Mouse (Mus musculus): ENCODE results near the gene Uhrf1bp1l. TPM values are rescaled to one million over a fixed set of nuclear protein-coding genes. Genes with fewer than 3 reads are reported as not detected.

The Uhrf1bp1l gene
- polyA plus RNA-seq, 1 experiment = 43.5 TPM

DNA sequence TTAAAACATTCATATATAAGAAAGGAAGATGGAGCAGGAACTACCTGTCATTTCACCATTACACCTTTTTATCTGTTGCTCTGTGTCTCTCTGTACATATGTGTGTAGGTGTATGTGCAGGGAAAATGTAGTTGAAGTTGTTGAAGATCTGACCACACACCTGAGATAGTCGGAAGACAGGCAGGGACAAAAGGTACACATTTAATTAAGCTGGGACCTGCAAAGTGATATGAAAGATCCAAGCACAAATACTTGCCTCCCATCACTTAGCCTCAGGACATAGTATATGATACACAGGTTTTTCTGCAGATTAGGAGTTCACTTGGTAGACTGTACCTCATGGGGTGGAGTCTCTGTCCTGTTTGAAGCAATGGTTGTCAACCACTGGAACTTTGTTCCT, 3.1 kb downstream of the Uhrf1bp1l start:
- Histone ChIP-seq H3K27me3 (ENCODE audit: control insufficient read depth, insufficient read depth, low read length, poor library complexity, severe bottlenecking) (no peaks in the 10 kb centered on the region), H3K27ac (ENCODE audit: insufficient read depth, low read length) (no peak overlapping the region), H3K36me3 (ENCODE audit: control insufficient read depth, insufficient read depth, low read length, poor library complexity, severe bottlenecking) (no peaks in the 10 kb centered on the region), H3K9me3 (replicated peaks; ENCODE audit: control insufficient read depth, insufficient read depth, low read length, poor library complexity, severe bottlenecking) (no peaks in the 10 kb centered on the region), H3K9ac (ENCODE audit: low read depth, poor library complexity, severe bottlenecking) (no peak overlapping the region), H3K4me3 (ENCODE audit: low read depth, low read length) (no peak overlapping the region), H3K4me1 (ENCODE audit: control insufficient read depth, insufficient read depth, low read length) (no peaks in the 10 kb centered on the region)
- TF ChIP-seq POLR2A (IDR thresholded peaks at IDR 0.05; ENCODE audit: insufficient read depth, low read length) (no peak), EP300 (IDR thresholded peaks at IDR 0.05; ENCODE audit: insufficient read depth, low read depth, low read length) (no peak), CTCF (IDR thresholded peaks at IDR 0.05; ENCODE audit: low read depth, low read length) (no peak)

DNA sequence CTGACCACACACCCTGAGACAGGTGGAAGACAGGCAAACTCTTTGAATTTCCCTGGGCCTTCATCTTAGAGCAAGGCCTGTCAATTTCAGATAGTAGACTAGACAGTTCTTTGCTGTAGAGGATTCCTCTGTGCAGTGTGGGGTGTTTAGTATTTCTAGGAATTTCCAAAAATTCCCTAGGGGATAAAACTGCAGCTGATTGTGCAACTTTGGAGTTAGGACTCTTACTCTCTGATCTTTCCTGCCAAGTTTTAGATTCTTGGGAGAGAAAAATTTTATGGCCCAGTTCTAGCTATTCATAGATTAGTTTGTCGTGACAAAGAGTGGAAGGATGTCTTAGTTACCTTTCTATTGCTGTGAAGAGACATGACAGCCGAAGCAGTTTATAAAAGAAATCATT, 3.8 kb downstream of the Uhrf1bp1l start:
- Histone ChIP-seq H3K4me1 (ENCODE audit: control insufficient read depth, insufficient read depth, low read length) (no peaks in the 10 kb centered on the region), H3K9me3 (replicated peaks; ENCODE audit: control insufficient read depth, insufficient read depth, low read length, poor library complexity, severe bottlenecking) (no peaks in the 10 kb centered on the region), H3K36me3 (ENCODE audit: control insufficient read depth, insufficient read depth, low read length, poor library complexity, severe bottlenecking) (no peaks in the 10 kb centered on the region), H3K27ac (ENCODE audit: insufficient read depth, low read length) (no peak overlapping the region), H3K4me3 (ENCODE audit: low read depth, low read length) (no peak overlapping the region), H3K27me3 (ENCODE audit: control insufficient read depth, insufficient read depth, low read length, poor library complexity, severe bottlenecking) (no peaks in the 10 kb centered on the region), H3K9ac (ENCODE audit: low read depth, poor library complexity, severe bottlenecking) (no peak overlapping the region)
- TF ChIP-seq EP300 (IDR thresholded peaks at IDR 0.05; ENCODE audit: insufficient read depth, low read depth, low read length) (no peak), POLR2A (IDR thresholded peaks at IDR 0.05; ENCODE audit: insufficient read depth, low read length) (no peak), CTCF (IDR thresholded peaks at IDR 0.05; ENCODE audit: low read depth, low read length) (no peak)

DNA sequence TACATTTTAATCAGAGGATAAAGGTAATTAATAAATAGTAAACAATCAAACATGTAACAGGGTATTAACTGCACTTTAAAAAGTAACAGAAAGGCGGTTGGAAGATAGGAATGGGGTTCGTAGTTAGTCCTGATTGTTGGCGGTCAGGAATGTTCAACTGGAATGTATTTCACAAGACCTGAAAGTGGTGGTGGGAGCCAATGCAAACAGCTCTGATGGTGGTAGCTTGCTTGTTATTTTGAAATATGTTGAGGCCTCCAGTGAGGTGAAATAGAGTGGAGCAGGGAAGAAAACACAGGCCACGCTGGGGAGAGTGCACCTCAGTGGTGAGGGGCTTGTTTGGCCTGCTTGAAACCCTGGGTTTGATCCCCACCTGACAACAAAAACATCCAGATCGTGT, 6.3 kb downstream of the Uhrf1bp1l start:
- TF ChIP-seq CTCF (IDR thresholded peaks at IDR 0.05; ENCODE audit: low read depth, low read length) (no peak), POLR2A (IDR thresholded peaks at IDR 0.05; ENCODE audit: insufficient read depth, low read length) (no peak), EP300 (IDR thresholded peaks at IDR 0.05; ENCODE audit: insufficient read depth, low read depth, low read length) (no peak)
- no peaks in the 10 kb centered on the region for H3K9me3 ChIP-seq (replicated peaks; ENCODE audit: control insufficient read depth, insufficient read depth, low read length, poor library complexity, severe bottlenecking)
- no peak overlapping the region for H3K9ac ChIP-seq (ENCODE audit: low read depth, poor library complexity, severe bottlenecking)
- H3K36me3 ChIP-seq (ENCODE audit: control insufficient read depth, insufficient read depth, low read length, poor library complexity, severe bottlenecking) = no peaks in the 10 kb centered on the region
- no peaks in the 10 kb centered on the region for H3K4me1 ChIP-seq (ENCODE audit: control insufficient read depth, insufficient read depth, low read length)
- no peaks in the 10 kb centered on the region for H3K27me3 ChIP-seq (ENCODE audit: control insufficient read depth, insufficient read depth, low read length, poor library complexity, severe bottlenecking)
- no peak overlapping the region for H3K27ac ChIP-seq (ENCODE audit: insufficient read depth, low read length)
- H3K4me3 ChIP-seq (ENCODE audit: low read depth, low read length) = no peak overlapping the region

DNA sequence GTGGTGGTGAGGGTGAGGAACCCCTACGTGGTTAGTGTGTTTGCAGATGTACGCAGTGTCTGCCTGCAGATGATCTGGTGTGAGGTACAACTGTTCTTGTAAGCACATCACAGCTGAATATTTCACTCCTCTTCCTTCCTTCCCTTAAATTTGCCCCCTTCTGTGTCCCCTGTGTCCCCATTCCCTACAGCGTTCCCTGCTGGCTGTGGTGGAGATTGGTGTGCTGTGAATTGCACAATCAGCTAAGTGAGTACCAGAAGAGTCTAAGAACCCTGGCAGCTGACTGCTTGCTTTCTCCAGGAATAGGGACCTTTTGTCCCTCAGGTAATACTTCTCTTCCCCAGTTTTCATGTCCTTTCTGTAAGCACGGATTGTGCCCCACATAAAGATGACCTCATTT, 10.4 kb downstream of the Uhrf1bp1l start:
- no peak overlapping the region for H3K9ac ChIP-seq (ENCODE audit: low read depth, poor library complexity, severe bottlenecking)
- H3K4me3 ChIP-seq (ENCODE audit: low read depth, low read length) = no peak overlapping the region
- no peak overlapping the region for H3K27ac ChIP-seq (ENCODE audit: insufficient read depth, low read length)
- no peaks in the 10 kb centered on the region for H3K9me3 ChIP-seq (replicated peaks; ENCODE audit: control insufficient read depth, insufficient read depth, low read length, poor library complexity, severe bottlenecking)
- TF ChIP-seq EP300 (IDR thresholded peaks at IDR 0.05; ENCODE audit: insufficient read depth, low read depth, low read length) (no peak), CTCF (IDR thresholded peaks at IDR 0.05; ENCODE audit: low read depth, low read length) (no peak), POLR2A (IDR thresholded peaks at IDR 0.05; ENCODE audit: insufficient read depth, low read length) (no peak)
- no peaks in the 10 kb centered on the region for H3K4me1 ChIP-seq (ENCODE audit: control insufficient read depth, insufficient read depth, low read length)
- H3K27me3 ChIP-seq (ENCODE audit: control insufficient read depth, insufficient read depth, low read length, poor library complexity, severe bottlenecking) = no peaks in the 10 kb centered on the region
- H3K36me3 ChIP-seq (ENCODE audit: control insufficient read depth, insufficient read depth, low read length, poor library complexity, severe bottlenecking) = no peaks in the 10 kb centered on the region

DNA sequence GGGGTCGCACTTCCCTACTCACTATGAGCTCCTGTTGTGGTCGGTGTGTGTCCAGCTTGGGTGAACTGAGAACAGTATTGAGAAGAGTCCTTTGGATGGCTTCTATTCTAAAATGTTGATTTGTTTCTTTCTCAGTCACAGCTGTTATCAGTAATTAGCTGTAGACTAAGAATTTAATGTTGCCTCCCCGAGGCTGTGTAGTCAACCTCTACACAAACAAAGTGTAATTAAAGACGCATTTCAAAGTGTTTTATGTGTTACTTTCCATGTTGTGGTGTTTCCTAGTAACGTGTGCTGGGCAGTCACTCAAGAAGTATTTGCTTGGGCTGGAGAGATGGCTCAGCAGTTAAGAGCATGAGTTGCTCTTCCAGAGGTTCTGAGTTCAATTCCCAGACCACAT, 16.0 kb downstream of the Uhrf1bp1l start:
- Histone ChIP-seq H3K27ac (ENCODE audit: insufficient read depth, low read length) (no peak overlapping the region), H3K27me3 (ENCODE audit: control insufficient read depth, insufficient read depth, low read length, poor library complexity, severe bottlenecking) (no peaks in the 10 kb centered on the region), H3K9ac (ENCODE audit: low read depth, poor library complexity, severe bottlenecking) (no peak overlapping the region), H3K4me1 (ENCODE audit: control insufficient read depth, insufficient read depth, low read length) (no peaks in the 10 kb centered on the region), H3K36me3 (ENCODE audit: control insufficient read depth, insufficient read depth, low read length, poor library complexity, severe bottlenecking) (no peaks in the 10 kb centered on the region), H3K4me3 (ENCODE audit: low read depth, low read length) (no peak overlapping the region), H3K9me3 (replicated peaks; ENCODE audit: control insufficient read depth, insufficient read depth, low read length, poor library complexity, severe bottlenecking) (no peaks in the 10 kb centered on the region)
- TF ChIP-seq CTCF (IDR thresholded peaks at IDR 0.05; ENCODE audit: low read depth, low read length) (no peak), POLR2A (IDR thresholded peaks at IDR 0.05; ENCODE audit: insufficient read depth, low read length) (no peak), EP300 (IDR thresholded peaks at IDR 0.05; ENCODE audit: insufficient read depth, low read depth, low read length) (no peak)

DNA sequence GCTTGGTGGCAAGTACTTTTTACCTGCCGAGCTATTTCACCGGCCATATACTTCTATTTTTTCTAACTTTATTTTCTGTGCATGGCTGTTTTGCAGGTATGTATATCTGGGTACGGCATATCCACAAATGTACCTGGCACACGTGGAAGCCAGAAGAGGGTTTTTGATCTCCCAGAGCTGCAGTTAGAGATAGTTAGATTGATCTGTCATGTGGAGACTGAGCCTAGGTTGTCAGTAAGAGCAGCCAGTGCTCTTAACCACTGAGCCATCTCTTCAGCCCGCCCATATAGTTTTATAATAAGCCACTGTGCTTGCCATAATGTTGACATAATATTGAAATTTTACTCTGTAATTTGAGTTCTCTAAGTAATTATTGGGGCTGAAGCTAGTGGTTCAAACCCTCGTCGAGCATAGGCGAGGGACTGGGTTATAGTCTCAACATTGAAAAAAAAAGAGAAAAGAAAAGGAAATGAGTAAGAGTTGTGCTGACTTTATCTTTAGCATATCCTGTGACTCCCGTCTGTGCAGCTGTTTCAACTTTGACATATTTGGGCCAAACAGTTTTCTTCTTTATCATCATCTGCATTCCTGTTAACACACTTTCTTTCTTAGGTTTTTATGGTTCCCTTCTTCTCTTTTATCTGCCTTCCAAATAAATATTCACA, 19.8 kb downstream of the Uhrf1bp1l start:
- Histone ChIP-seq H3K9me3 (replicated peaks; ENCODE audit: control insufficient read depth, insufficient read depth, low read length, poor library complexity, severe bottlenecking) (no peaks in the 10 kb centered on the region), H3K4me1 (ENCODE audit: control insufficient read depth, insufficient read depth, low read length) (no peaks in the 10 kb centered on the region), H3K36me3 (ENCODE audit: control insufficient read depth, insufficient read depth, low read length, poor library complexity, severe bottlenecking) (no peaks in the 10 kb centered on the region), H3K27me3 (ENCODE audit: control insufficient read depth, insufficient read depth, low read length, poor library complexity, severe bottlenecking) (no peaks in the 10 kb centered on the region), H3K27ac (ENCODE audit: insufficient read depth, low read length) (no peak overlapping the region), H3K9ac (ENCODE audit: low read depth, poor library complexity, severe bottlenecking) (no peak overlapping the region), H3K4me3 (ENCODE audit: low read depth, low read length) (no peak overlapping the region)
- no peak for TF ChIP-seq CTCF (IDR thresholded peaks at IDR 0.05; ENCODE audit: low read depth, low read length)
- no peak for TF ChIP-seq EP300 (IDR thresholded peaks at IDR 0.05; ENCODE audit: insufficient read depth, low read depth, low read length)
- TF ChIP-seq POLR2A (IDR thresholded peaks at IDR 0.05; ENCODE audit: insufficient read depth, low read length) = no peak
